Mouse (Mus musculus) embryonic facial prominence, embryonic 15.5 days (tissue): Measurements from ENCODE around the gene Man1c1. TPM values are rescaled to one million over a fixed set of nuclear protein-coding genes. Genes with fewer than 3 reads are reported as not detected.

ENCODE experiments used
- ATAC-seq: fragments of 200-750 bp; cut with Nextera tagmentation; 2 replicates; pipeline ENCODE4 v1.8.0; 2017; ENCODE audit warnings: low read depth, moderate TSS enrichment; ENCODE audit not compliant: insufficient number of reproducible peaks, low FRiP score, low TSS enrichment
- H3K27ac ChIP-seq: fragments of 300-500 bp; sonication (generic); replicated peaks from 2 replicates; pipeline ENCODE4 v1.5.1; 2015; ENCODE audit warnings: mild to moderate bottlenecking, inconsistent platforms
- H3K27me3 ChIP-seq: fragments of 300-500 bp; sonication (generic); 2 replicates; pipeline ENCODE4 v1.6.1; 2015; ENCODE audit warnings: inconsistent platforms
- H3K36me3 ChIP-seq: fragments of 300-500 bp; sonication (generic); 2 replicates; pipeline ENCODE4 v1.6.1; 2015; ENCODE audit warnings: mild to moderate bottlenecking, inconsistent platforms
- H3K4me1 ChIP-seq: fragments of 300-500 bp; sonication (generic); 2 replicates; pipeline ENCODE4 v1.6.1; 2015; ENCODE audit warnings: inconsistent platforms
- H3K4me2 ChIP-seq: fragments of 300-500 bp; sonication (generic); replicated peaks from 2 replicates; pipeline ENCODE4 v1.6.1; 2015; ENCODE audit warnings: mild to moderate bottlenecking, inconsistent platforms
- H3K4me3 ChIP-seq: fragments of 300-500 bp; sonication (generic); replicated peaks from 2 replicates; pipeline ENCODE4 v1.5.1; 2015; ENCODE audit warnings: mild to moderate bottlenecking, inconsistent platforms
- H3K9ac ChIP-seq: fragments of 300-500 bp; sonication (generic); 2 replicates; pipeline ENCODE4 v1.6.1; 2015; ENCODE audit warnings: inconsistent platforms
- H3K9me3 ChIP-seq: fragments of 300-500 bp; sonication (generic); replicated peaks from 2 replicates; pipeline ENCODE4 v1.6.1; 2016; ENCODE audit warnings: inconsistent platforms
- WGBS: fragments of 180-500 bp; shearing (Covaris S2); methylation state at CpG from one replicate; pipeline ENCODE4 v1.1.7; 2015; 5-methylcytosine and 5-hydroxymethylcytosine counted together
- polyA plus RNA-seq: library from polyadenylated mRNA; unstranded; fragments of >200 nt; fragmentation: Nextera tagmentation; extraction: Ambion mirVana; gene quantifications from 2 replicates; pipeline ENCODE4 v1.2.1, GENCODE M21; 2015

Man1c1 gene
- polyA plus RNA-seq, 1 experiment from 2014 or later, result 5.6 TPM

GRCm38 (mm10) chr4:134596816-134597692, 107.0 kb downstream of the Man1c1 start:
- no peak overlapping the region for H3K4me3 ChIP-seq
- 71% methylated on average over 10 of the region's 10 CpGs for WGBS
- H3K36me3 ChIP-seq, result no peaks in the 10 kb centered on the region
- no peaks in the 10 kb centered on the region for H3K9me3 ChIP-seq
- H3K4me2 ChIP-seq, result no peak overlapping the region
- 0 out of 2 replicates have a peak, but pooled peaks have one; percentile 20 for ATAC-seq
- no peak overlapping the region for H3K27ac ChIP-seq
- H3K9ac ChIP-seq, result no peak overlapping the region
- H3K27me3 ChIP-seq, result no peaks in the 10 kb centered on the region
- peaks cover 25% of the 10 kb centered on the region for H3K4me1 ChIP-seq

- no peaks in the 10 kb centered on the region for H3K9me3 ChIP-seq
- H3K27ac ChIP-seq, result no peak overlapping the region
- H3K4me3 ChIP-seq, result no peak overlapping the region
- no peaks in the 10 kb centered on the region for H3K27me3 ChIP-seq
- H3K4me2 ChIP-seq, result no peak overlapping the region
- no peaks in the 10 kb centered on the region for H3K36me3 ChIP-seq
- no peak for ATAC-seq
- H3K4me1 ChIP-seq, result peaks cover 27% of the 10 kb centered on the region
- H3K9ac ChIP-seq, result no peak overlapping the region
- 90% methylated on average over 10 of the region's 10 CpGs for WGBS
Observed at GRCm38 (mm10) chr4:134594731-134595439, 109.2 kb downstream of the Man1c1 start.

GRCm38 (mm10) chr4:134592442-134592841, 111.6 kb downstream of the Man1c1 start:
- 55% methylated on average over 4 of the region's 4 CpGs for WGBS
- H3K4me1 ChIP-seq, result peaks cover 36% of the 10 kb centered on the region
- no peak for ATAC-seq
- no peak overlapping the region for H3K9ac ChIP-seq
- no peak overlapping the region for H3K4me2 ChIP-seq
- H3K27me3 ChIP-seq, result peaks cover 4% of the 10 kb centered on the region; the same call in 1 of the 2 replicates
- no peaks in the 10 kb centered on the region for H3K9me3 ChIP-seq
- H3K36me3 ChIP-seq, result no peaks in the 10 kb centered on the region
- no peak overlapping the region for H3K27ac ChIP-seq
- H3K4me3 ChIP-seq, result no peak overlapping the region

- Histone ChIP-seq H3K27me3 (peaks cover 4% of the 10 kb centered on the region; the same call in 1 of the 2 replicates), H3K27ac (0 out of 2 replicates have a peak overlapping the region, but pooled peaks have one; percentile 58), H3K4me3 (no peak overlapping the region), H3K36me3 (no peaks in the 10 kb centered on the region), H3K9me3 (no peaks in the 10 kb centered on the region), H3K9ac (no peak overlapping the region), H3K4me2 (no peak overlapping the region), H3K4me1 (peaks cover 31% of the 10 kb centered on the region)
- WGBS, result 29% methylated on average over 11 of the region's 11 CpGs
- peak; percentile 58 for ATAC-seq
Observed at GRCm38 (mm10) chr4:134591506-134592061, 112.5 kb downstream of the Man1c1 start.

GRCm38 (mm10) chr4:134590227-134590926, 113.7 kb downstream of the Man1c1 start:
- Histone ChIP-seq H3K4me3 (no peak overlapping the region), H3K9ac (no peak overlapping the region), H3K4me2 (no peak overlapping the region), H3K9me3 (no peaks in the 10 kb centered on the region), H3K27ac (no peak overlapping the region), H3K27me3 (peaks cover 4% of the 10 kb centered on the region; the same call in 1 of the 2 replicates), H3K4me1 (peaks cover 30% of the 10 kb centered on the region), H3K36me3 (no peaks in the 10 kb centered on the region)
- no peak for ATAC-seq
- WGBS, result 80% methylated on average over 10 of the region's 10 CpGs

- H3K27ac ChIP-seq, result no peak overlapping the region
- ATAC-seq, result no peak
- peaks cover 4% of the 10 kb centered on the region; the same call in 1 of the 2 replicates for H3K27me3 ChIP-seq
- H3K9ac ChIP-seq, result no peak overlapping the region
- 67% methylated on average over 8 of the region's 9 CpGs for WGBS
- H3K36me3 ChIP-seq, result no peaks in the 10 kb centered on the region
- no peak overlapping the region for H3K4me2 ChIP-seq
- H3K4me3 ChIP-seq, result no peak overlapping the region
- no peaks in the 10 kb centered on the region for H3K9me3 ChIP-seq
- peaks cover 30% of the 10 kb centered on the region for H3K4me1 ChIP-seq
Observed at GRCm38 (mm10) chr4:134589786-134590185, 114.3 kb downstream of the Man1c1 start.

GRCm38 (mm10) chr4:134588951-134589350, 115.1 kb downstream of the Man1c1 start:
- peaks cover 4% of the 10 kb centered on the region; the same call in 1 of the 2 replicates for H3K27me3 ChIP-seq
- no peak overlapping the region for H3K27ac ChIP-seq

GRCm38 (mm10) chr4:134588287-134588686, 115.8 kb downstream of the Man1c1 start:
- H3K27me3 ChIP-seq, result peaks cover 4% of the 10 kb centered on the region; the same call in 1 of the 2 replicates
- ATAC-seq, result no peak
- no peak overlapping the region for H3K4me2 ChIP-seq
- no peaks in the 10 kb centered on the region for H3K36me3 ChIP-seq
- H3K27ac ChIP-seq, result no peak overlapping the region
- no peak overlapping the region for H3K4me3 ChIP-seq
- WGBS, result 78% methylated on average over 9 of the region's 9 CpGs
- no peak overlapping the region for H3K9ac ChIP-seq
- H3K9me3 ChIP-seq, result no peaks in the 10 kb centered on the region
- H3K4me1 ChIP-seq, result peaks cover 30% of the 10 kb centered on the region

More at GRCm38 (mm10) chr4:134588951-134589350, 115.1 kb downstream of the Man1c1 start:
- Histone ChIP-seq H3K4me3 (no peak overlapping the region), H3K9ac (no peak overlapping the region), H3K9me3 (no peaks in the 10 kb centered on the region), H3K4me1 (peaks cover 30% of the 10 kb centered on the region), H3K4me2 (no peak overlapping the region), H3K36me3 (no peaks in the 10 kb centered on the region)
- WGBS, result 75% methylated on average over 5 of the region's 5 CpGs
- no peak for ATAC-seq

- H3K4me2 ChIP-seq, result no peak overlapping the region
- ATAC-seq, result 0 out of 2 replicates have a peak, but pooled peaks have one; percentile 64
- H3K4me1 ChIP-seq, result peaks cover 29% of the 10 kb centered on the region
- H3K36me3 ChIP-seq, result no peaks in the 10 kb centered on the region
- H3K9me3 ChIP-seq, result no peaks in the 10 kb centered on the region
- no peak overlapping the region for H3K9ac ChIP-seq
- H3K4me3 ChIP-seq, result no peak overlapping the region
- no peak overlapping the region for H3K27ac ChIP-seq
- 65% methylated on average over 11 of the region's 11 CpGs for WGBS
- H3K27me3 ChIP-seq, result peaks cover 4% of the 10 kb centered on the region; the same call in 1 of the 2 replicates
Observed at GRCm38 (mm10) chr4:134587636-134588197, 116.4 kb downstream of the Man1c1 start.

GRCm38 (mm10) chr4:134586631-134587030, 117.5 kb downstream of the Man1c1 start:
- Histone ChIP-seq H3K4me2 (no peak overlapping the region), H3K36me3 (no peaks in the 10 kb centered on the region), H3K9me3 (no peaks in the 10 kb centered on the region), H3K9ac (no peak overlapping the region), H3K27ac (no peak overlapping the region), H3K4me3 (no peak overlapping the region), H3K4me1 (peaks cover 22% of the 10 kb centered on the region), H3K27me3 (peaks cover 4% of the 10 kb centered on the region; the same call in 1 of the 2 replicates)
- ATAC-seq, result no peak
- 86% methylated on average over 1 of the region's 1 CpGs for WGBS
